Mouse (Mus musculus) G1E (cell line): Measurements from ENCODE around the gene Ppp1r18. TPM values are rescaled to one million over a fixed set of nuclear protein-coding genes. Genes with fewer than 3 reads are reported as not detected.

Source experiments
- ATAC-seq: 2 replicates; pipeline ENCODE4 v1.8.0; 2016; ENCODE audit warnings: mild to moderate bottlenecking; ENCODE audit not compliant: insufficient number of reproducible peaks, poor library complexity, low FRiP score, severe bottlenecking; ENCODE audit errors: extremely low read depth
- DNase-seq: peaks from one replicate; pipeline ENCODE4 v3.0.0; 2012; ENCODE audit warnings: low spot score
- H3K27me3 ChIP-seq: 2 replicates; pipeline ENCODE4 v1.6.1; 2012; ENCODE audit warnings: mild to moderate bottlenecking, low read length, inconsistent platforms; ENCODE audit not compliant: insufficient read depth
- H3K36me3 ChIP-seq: replicated peaks from 2 replicates; pipeline ENCODE3; 2012; ENCODE audit warnings: mild to moderate bottlenecking, inconsistent platforms
- H3K4me1 ChIP-seq: 2 replicates; pipeline ENCODE4 v1.6.1; 2012; ENCODE audit warnings: low read depth, low read length, inconsistent platforms, mixed read lengths; ENCODE audit not compliant: insufficient read depth
- H3K4me3 ChIP-seq: 2 replicates; pipeline ENCODE4 v1.5.1; 2012; ENCODE audit warnings: low read depth, mild to moderate bottlenecking, inconsistent platforms, low read length, moderate library complexity, mixed read lengths
- H3K9me3 ChIP-seq: replicated peaks from 2 replicates; pipeline ENCODE4 v1.6.1; 2012; ENCODE audit warnings: inconsistent platforms
- CTCF ChIP-seq: IDR thresholded peaks from 2 replicates; pipeline ENCODE4 v1.5.1; 2012; ENCODE audit warnings: low read depth, low read length, inconsistent platforms, mixed read lengths
- GATA1 ChIP-seq: IDR thresholded peaks from 2 replicates; pipeline ENCODE4 v1.6.1; 2012; ENCODE audit warnings: borderline replicate concordance, low read length, inconsistent platforms, mixed read lengths
- GATA2 ChIP-seq: IDR thresholded peaks from 2 replicates; pipeline ENCODE4 v1.6.1; 2012; ENCODE audit warnings: low read depth, low read length, inconsistent platforms, borderline replicate concordance
- POLR2AphosphoS5 ChIP-seq: IDR thresholded peaks from 2 replicates; pipeline ENCODE4 v1.6.1; 2012; ENCODE audit warnings: low read depth, low read length, inconsistent platforms; ENCODE audit not compliant: insufficient replicate concordance
- TAL1 ChIP-seq: conservative IDR thresholded peaks from 2 replicates; pipeline ENCODE4 v1.6.1; 2012; ENCODE audit warnings: low read depth, low read length, inconsistent platforms, mixed read lengths
- polyA plus RNA-seq: library from polyadenylated mRNA; stranded (reverse); fragments of >175 nt; gene quantifications from 2 replicates; pipeline ENCODE4 v1.2.3, GENCODE M21; 2012
- total RNA-seq, 2 experiments: library from RNA; stranded (forward) in 1 of 2; stranded (reverse) in 1 of 2; fragments of 200-1000 nt in 1 of 2; fragments of >200 nt in 1 of 2; fragmentation: Nextera tagmentation in 1 of 2; gene quantifications; 2 replicates each; pipeline ENCODE4 v1.2.3; 2014 to 2017

Ppp1r18 gene
- total and polyA plus RNA-seq, 3 experiments: 31.1 to 103 (median 61.9) TPM

GRCm38 (mm10) chr17:35922566-35922965 is 57.2 kb downstream of the Ppp1r18 start:
- Histone ChIP-seq H3K9me3 (no peaks in the 10 kb centered on the region), H3K36me3 (peaks cover 67% of the 10 kb centered on the region), H3K4me1 (peaks cover 81% of the 10 kb centered on the region), H3K4me3 (no peak overlapping the region; the same call in 1 of the 2 replicates), H3K27me3 (no peaks in the 10 kb centered on the region)
- no peak for TF ChIP-seq GATA1
- DNase-seq (no peak), ATAC-seq (no peak)

- TF ChIP-seq GATA1 (no peak), CTCF (no peak), TAL1 (no peak), GATA2 (no peak), POLR2AphosphoS5 (no peak)
- H3K4me1 ChIP-seq: peaks cover 88% of the 10 kb centered on the region
- DNase-seq (no peak), ATAC-seq (no peak)
- H3K36me3 ChIP-seq: peaks cover 70% of the 10 kb centered on the region
- H3K27me3 ChIP-seq: no peaks in the 10 kb centered on the region
- H3K9me3 ChIP-seq: no peaks in the 10 kb centered on the region
- no peak overlapping the region for H3K4me3 ChIP-seq
Measured at GRCm38 (mm10) chr17:35923281-35923680, 57.9 kb downstream of the Ppp1r18 start.

Other genes with a start within 250 kb of the Ppp1r18 start
Only the 20 nearest of the 23 such genes appear.
- gene Gtf2h4, start 191.9 kb upstream of the Ppp1r18 start, total RNA-seq (2014; fragmentation: Nextera tagmentation): 33.4 and 45.3 TPM in 2 replicates
- 22.7 and 29.5 TPM in 2 replicates for gene Gtf2h4, start 191.9 kb upstream of the Ppp1r18 start, total RNA-seq (2017)
- gene Gtf2h4, start 191.9 kb upstream of the Ppp1r18 start, polyA plus RNA-seq: 26.4 and 27.1 TPM in 2 replicates
- not detected in 2 replicates for gene Ddr1, start 161.0 kb upstream of the Ppp1r18 start, total RNA-seq (2014; fragmentation: Nextera tagmentation)
- gene Ddr1, start 161.0 kb upstream of the Ppp1r18 start, total RNA-seq (2017): 0.06 TPM in 1 of 2 replicates, not detected in the other
- gene Ddr1, start 161.0 kb upstream of the Ppp1r18 start, polyA plus RNA-seq: 0.04 and 0.06 TPM in 2 replicates
- gene Ier3, start 43.9 kb upstream of the Ppp1r18 start, total RNA-seq (2014; fragmentation: Nextera tagmentation): 13.7 and 21.4 TPM in 2 replicates
- 49.5 and 61.2 TPM in 2 replicates for gene Ier3, start 43.9 kb upstream of the Ppp1r18 start, total RNA-seq (2017)
- 33.5 and 39.8 TPM in 2 replicates for gene Ier3, start 43.9 kb upstream of the Ppp1r18 start, polyA plus RNA-seq
- gene Flot1, start 42.4 kb upstream of the Ppp1r18 start, total RNA-seq (2014; fragmentation: Nextera tagmentation): 68.5 and 73.7 TPM in 2 replicates
- gene Flot1, start 42.4 kb upstream of the Ppp1r18 start, total RNA-seq (2017): 93.5 and 97.6 TPM in 2 replicates
- 65.3 and 84.9 TPM in 2 replicates for gene Flot1, start 42.4 kb upstream of the Ppp1r18 start, polyA plus RNA-seq
- 677 and 817 TPM in 2 replicates for gene Tubb5, start 27.3 kb upstream of the Ppp1r18 start, total RNA-seq (2014; fragmentation: Nextera tagmentation)
- gene Tubb5, start 27.3 kb upstream of the Ppp1r18 start, total RNA-seq (2017): 849 and 1,028 TPM in 2 replicates
- 299 and 510 TPM in 2 replicates for gene Tubb5, start 27.3 kb upstream of the Ppp1r18 start, polyA plus RNA-seq
- gene Mdc1, start 24.1 kb upstream of the Ppp1r18 start, total RNA-seq (2014; fragmentation: Nextera tagmentation): 197 and 209 TPM in 2 replicates
- gene Mdc1, start 24.1 kb upstream of the Ppp1r18 start, total RNA-seq (2017): 10.8 and 15.8 TPM in 2 replicates
- gene Mdc1, start 24.1 kb upstream of the Ppp1r18 start, polyA plus RNA-seq: 18.2 and 29.7 TPM in 2 replicates
- 39.9 and 59.9 TPM in 2 replicates for gene Nrm, start 4.3 kb upstream of the Ppp1r18 start, total RNA-seq (2014; fragmentation: Nextera tagmentation)
- gene Nrm, start 4.3 kb upstream of the Ppp1r18 start, total RNA-seq (2017): 51.0 and 53.3 TPM in 2 replicates
- 23.4 and 33.1 TPM in 2 replicates for gene Nrm, start 4.3 kb upstream of the Ppp1r18 start, polyA plus RNA-seq
- 48.8 and 56.3 TPM in 2 replicates for gene Dhx16, start 14.2 kb downstream of the Ppp1r18 start, total RNA-seq (2014; fragmentation: Nextera tagmentation)
- 76.8 and 81.1 TPM in 2 replicates for gene Dhx16, start 14.2 kb downstream of the Ppp1r18 start, total RNA-seq (2017)
- 73.6 and 77.5 TPM in 2 replicates for gene Dhx16, start 14.2 kb downstream of the Ppp1r18 start, polyA plus RNA-seq
- gene 2310061I04Rik, start 31.8 kb downstream of the Ppp1r18 start, total RNA-seq (2014; fragmentation: Nextera tagmentation): 32.7 and 45.0 TPM in 2 replicates
- gene 2310061I04Rik, start 31.8 kb downstream of the Ppp1r18 start, total RNA-seq (2017): 3.1 and 3.3 TPM in 2 replicates
- gene 2310061I04Rik, start 31.8 kb downstream of the Ppp1r18 start, polyA plus RNA-seq: 163 and 185 TPM in 2 replicates
- 18.1 and 18.3 TPM in 2 replicates for gene Atat1, start 44.5 kb downstream of the Ppp1r18 start, total RNA-seq (2014; fragmentation: Nextera tagmentation)
- gene Atat1, start 44.5 kb downstream of the Ppp1r18 start, total RNA-seq (2017): 7.3 and 10.5 TPM in 2 replicates
- gene Atat1, start 44.5 kb downstream of the Ppp1r18 start, polyA plus RNA-seq: 16.3 and 17.3 TPM in 2 replicates
- gene Mrps18b, start 50.8 kb downstream of the Ppp1r18 start, total RNA-seq (2014; fragmentation: Nextera tagmentation): 107 and 118 TPM in 2 replicates
- 103 and 127 TPM in 2 replicates for gene Mrps18b, start 50.8 kb downstream of the Ppp1r18 start, total RNA-seq (2017)
- 7.8 and 8.9 TPM in 2 replicates for gene Mrps18b, start 50.8 kb downstream of the Ppp1r18 start, polyA plus RNA-seq
- 85.7 and 93.8 TPM in 2 replicates for gene Ppp1r10, start 50.8 kb downstream of the Ppp1r18 start, total RNA-seq (2014; fragmentation: Nextera tagmentation)
- 64.7 and 77.3 TPM in 2 replicates for gene Ppp1r10, start 50.8 kb downstream of the Ppp1r18 start, total RNA-seq (2017)
- 30.9 and 33.0 TPM in 2 replicates for gene Ppp1r10, start 50.8 kb downstream of the Ppp1r18 start, polyA plus RNA-seq
- 77.0 and 80.6 TPM in 2 replicates for gene Abcf1, start 104.2 kb downstream of the Ppp1r18 start, total RNA-seq (2014; fragmentation: Nextera tagmentation)
- gene Abcf1, start 104.2 kb downstream of the Ppp1r18 start, total RNA-seq (2017): 129 and 176 TPM in 2 replicates
- gene Abcf1, start 104.2 kb downstream of the Ppp1r18 start, polyA plus RNA-seq: 167 and 196 TPM in 2 replicates
- gene Gnl1, start 114.3 kb downstream of the Ppp1r18 start, total RNA-seq (2014; fragmentation: Nextera tagmentation): 18.5 and 22.9 TPM in 2 replicates
- gene Gnl1, start 114.3 kb downstream of the Ppp1r18 start, total RNA-seq (2017): 28.6 and 29.5 TPM in 2 replicates
- gene Gnl1, start 114.3 kb downstream of the Ppp1r18 start, polyA plus RNA-seq: 120 and 121 TPM in 2 replicates
- 38.6 and 49.4 TPM in 2 replicates for gene Prr3, start 114.6 kb downstream of the Ppp1r18 start, total RNA-seq (2014; fragmentation: Nextera tagmentation)
- gene Prr3, start 114.6 kb downstream of the Ppp1r18 start, total RNA-seq (2017): 11.4 and 15.6 TPM in 2 replicates
- 30.1 and 33.1 TPM in 2 replicates for gene Prr3, start 114.6 kb downstream of the Ppp1r18 start, polyA plus RNA-seq
- 16.6 TPM in 1 of 2 replicates, not detected in the other for gene H2-T24, start 155.0 kb downstream of the Ppp1r18 start, total RNA-seq (2014; fragmentation: Nextera tagmentation)
- 5.8 and 6.9 TPM in 2 replicates for gene H2-T24, start 155.0 kb downstream of the Ppp1r18 start, total RNA-seq (2017)
- 0.47 and 0.50 TPM in 2 replicates for gene H2-T24, start 155.0 kb downstream of the Ppp1r18 start, polyA plus RNA-seq
- gene H2-T23, start 167.3 kb downstream of the Ppp1r18 start, total RNA-seq (2014; fragmentation: Nextera tagmentation): 2.3 and 11.3 TPM in 2 replicates
- 21.6 and 29.4 TPM in 2 replicates for gene H2-T23, start 167.3 kb downstream of the Ppp1r18 start, total RNA-seq (2017)
- 9.5 and 9.8 TPM in 2 replicates for gene H2-T23, start 167.3 kb downstream of the Ppp1r18 start, polyA plus RNA-seq
- gene H2-T22, start 177.2 kb downstream of the Ppp1r18 start, total RNA-seq (2014; fragmentation: Nextera tagmentation): 6.5 and 12.0 TPM in 2 replicates
- gene H2-T22, start 177.2 kb downstream of the Ppp1r18 start, total RNA-seq (2017): 20.0 and 22.8 TPM in 2 replicates
- 3.1 and 5.7 TPM in 2 replicates for gene H2-T22, start 177.2 kb downstream of the Ppp1r18 start, polyA plus RNA-seq
- not detected in 2 replicates for gene Gm6034, start 177.4 kb downstream of the Ppp1r18 start, total RNA-seq (2014; fragmentation: Nextera tagmentation)
- not detected in 2 replicates for gene Gm6034, start 177.4 kb downstream of the Ppp1r18 start, total RNA-seq (2017)
- gene Gm6034, start 177.4 kb downstream of the Ppp1r18 start, polyA plus RNA-seq: not detected in 2 replicates
- gene Gm11127, start 192.8 kb downstream of the Ppp1r18 start, total RNA-seq (2014; fragmentation: Nextera tagmentation): not detected in 2 replicates
- not detected in 2 replicates for gene Gm11127, start 192.8 kb downstream of the Ppp1r18 start, total RNA-seq (2017)
- gene Gm11127, start 192.8 kb downstream of the Ppp1r18 start, polyA plus RNA-seq: not detected in 2 replicates